Mouse (Mus musculus) forebrain, postnatal 0 days (tissue): ENCODE measurements at regions not wholly inside any gene's neighbourhood (a gene's known extent, or its start where the extent isn't known, plus 50 kb on each side); places are given as distances from the start of the nearest gene placed in this dataset.

Experiments used
- ATAC-seq: fragments of 200-750 bp; cut with Nextera tagmentation; 2 replicates; pipeline ENCODE4 v1.8.0; 2017; ENCODE audit warnings: mild to moderate bottlenecking, moderate library complexity
- DNase-seq: peaks from one replicate; pipeline ENCODE4 v3.0.0-alpha.2; 2015
- H3K27ac ChIP-seq: fragments of 300-500 bp; sonication (generic); 2 replicates; pipeline ENCODE4 v1.5.1; 2014; ENCODE audit warnings: low read depth, mild to moderate bottlenecking, antibody characterized with exemption, low read length, moderate library complexity, mixed read lengths
- H3K27me3 ChIP-seq: fragments of 300-500 bp; sonication (generic); 2 replicates; pipeline ENCODE4 v1.6.1; 2014; ENCODE audit warnings: mild to moderate bottlenecking, low read length, mixed read lengths; ENCODE audit not compliant: insufficient read depth
- H3K36me3 ChIP-seq: fragments of 300-500 bp; sonication (generic); 2 replicates; pipeline ENCODE4 v1.6.1; 2014; ENCODE audit warnings: mild to moderate bottlenecking, moderate library complexity; ENCODE audit not compliant: insufficient read depth
- H3K4me1 ChIP-seq: fragments of 300-500 bp; sonication (generic); 2 replicates; pipeline ENCODE4 v1.6.1; 2014; ENCODE audit warnings: antibody characterized with exemption; ENCODE audit not compliant: insufficient read depth
- H3K4me2 ChIP-seq: fragments of 300-500 bp; sonication (generic); 2 replicates; pipeline ENCODE4 v1.6.1; 2014; ENCODE audit warnings: low read depth, mild to moderate bottlenecking, moderate library complexity
- H3K4me3 ChIP-seq: fragments of 300-500 bp; sonication (generic); 2 replicates; pipeline ENCODE4 v1.5.1; 2014; ENCODE audit warnings: low read depth, low read length, mixed read lengths
- H3K9ac ChIP-seq: fragments of 300-500 bp; sonication (generic); 2 replicates; pipeline ENCODE4 v1.6.1; 2014; ENCODE audit warnings: mild to moderate bottlenecking
- H3K9me3 ChIP-seq: fragments of 300-500 bp; sonication (generic); 2 replicates; pipeline ENCODE4 v1.6.1; 2016; ENCODE audit warnings: low read length
- CTCF ChIP-seq: sonication (generic); IDR thresholded peaks from 2 replicates; pipeline ENCODE4 v1.5.1; 2016; ENCODE audit warnings: antibody characterized with exemption, control low read depth, low read depth
- WGBS: fragments of 180-500 bp; shearing (Covaris S2); extraction: QIAGEN DNeasy Blood & Tissue Kit; methylation state at CpG from one replicate; pipeline ENCODE4 v1.1.7; 2014; 5-methylcytosine and 5-hydroxymethylcytosine counted together

DNA sequence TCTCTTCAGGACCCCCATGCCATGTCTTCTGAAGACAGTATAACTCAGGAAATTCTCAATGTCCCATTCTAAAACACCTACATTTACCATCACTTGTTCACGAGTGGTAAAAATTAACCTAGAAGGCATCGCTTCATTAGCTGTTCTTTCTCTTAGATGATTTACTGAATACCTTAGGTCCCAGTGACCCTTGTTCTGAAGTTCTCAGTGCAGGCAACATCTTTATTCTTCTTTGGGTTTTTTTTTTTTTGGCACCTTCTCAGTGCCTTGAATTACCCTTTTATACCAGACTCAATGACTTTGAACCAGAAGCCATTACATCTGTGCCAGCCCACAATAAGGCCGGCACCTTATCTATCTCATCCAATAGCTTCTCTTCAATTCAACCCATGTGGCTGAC is 167.1 kb upstream of the Usp24 start:
- Histone ChIP-seq H3K9me3 (no peaks in the 10 kb centered on the region), H3K36me3 (no peaks in the 10 kb centered on the region), H3K27ac (no peak overlapping the region), H3K4me1 (no peaks in the 10 kb centered on the region), H3K4me2 (no peak overlapping the region), H3K4me3 (no peak overlapping the region), H3K9ac (no peak overlapping the region), H3K27me3 (no peaks in the 10 kb centered on the region)
- TF ChIP-seq CTCF: no peak
- 92% methylated on average over 3 of the region's 3 CpGs for WGBS
- no peak for DNase-seq
- ATAC-seq: no peak

DNA sequence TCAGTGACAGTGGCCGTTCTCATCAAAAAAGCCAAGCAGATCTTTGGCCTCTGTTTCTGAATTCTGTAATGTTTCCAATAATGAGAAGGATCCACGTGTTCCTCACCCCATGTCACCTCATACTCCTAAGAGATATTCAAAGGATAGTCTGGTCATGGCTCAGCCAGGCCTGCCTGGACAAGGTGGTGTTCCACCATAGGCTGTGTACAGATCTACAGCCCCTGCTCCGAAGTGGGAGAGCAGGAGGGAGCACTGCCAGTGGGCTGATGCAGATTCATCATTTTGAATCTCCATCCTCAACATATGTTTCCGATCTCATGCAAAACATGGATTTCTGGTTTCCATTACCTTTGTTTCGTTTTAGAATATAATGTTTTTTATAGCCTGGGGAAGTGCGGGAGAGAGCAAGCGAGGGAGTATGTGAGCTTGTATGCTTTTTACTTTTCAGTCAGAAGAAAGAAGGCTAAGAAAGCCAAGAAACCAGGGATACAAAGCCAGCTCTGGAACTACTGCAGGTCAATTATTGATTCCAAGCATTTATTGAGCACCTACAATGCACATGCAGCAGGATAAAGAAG is 166.5 kb upstream of the Usp24 start:
- H3K4me3 ChIP-seq: no peak overlapping the region
- TF ChIP-seq CTCF: no peak
- H3K36me3 ChIP-seq: no peaks in the 10 kb centered on the region
- DNase-seq (no peak), ATAC-seq (no peak)
- no peak overlapping the region for H3K9ac ChIP-seq
- H3K9me3 ChIP-seq: no peaks in the 10 kb centered on the region
- H3K27me3 ChIP-seq: no peaks in the 10 kb centered on the region
- no peak overlapping the region for H3K4me2 ChIP-seq
- H3K4me1 ChIP-seq: no peaks in the 10 kb centered on the region
- 87% methylated on average over 7 of the region's 7 CpGs for WGBS
- no peak overlapping the region for H3K27ac ChIP-seq

DNA sequence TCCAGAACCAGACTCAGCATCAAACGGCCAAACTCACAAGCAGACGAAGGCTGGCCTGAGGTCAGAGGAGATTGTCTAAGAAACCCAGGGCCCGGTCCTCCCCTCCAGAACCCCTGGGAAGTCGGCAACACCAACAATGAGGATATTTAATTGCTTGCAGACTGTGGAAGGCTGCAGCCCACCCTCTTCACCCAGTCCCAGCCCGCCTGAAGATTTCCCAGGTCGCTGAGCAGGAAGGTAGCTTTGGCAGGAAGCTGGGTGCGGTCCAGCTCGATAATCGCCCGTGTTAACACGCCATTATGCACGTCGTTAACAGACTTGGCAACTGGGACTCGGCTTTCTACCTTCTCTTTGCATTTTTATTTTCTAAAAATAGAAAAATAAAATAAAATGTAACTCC is 165.2 kb upstream of the Usp24 start:
- Histone ChIP-seq H3K27me3 (no peaks in the 10 kb centered on the region), H3K9ac (no peak overlapping the region), H3K4me3 (no peak overlapping the region), H3K27ac (no peak overlapping the region), H3K4me1 (no peaks in the 10 kb centered on the region), H3K36me3 (no peaks in the 10 kb centered on the region), H3K9me3 (no peaks in the 10 kb centered on the region), H3K4me2 (no peak overlapping the region)
- DNase-seq (no peak), ATAC-seq (no peak)
- 35% methylated on average over 14 of the region's 14 CpGs for WGBS
- TF ChIP-seq CTCF: no peak

DNA sequence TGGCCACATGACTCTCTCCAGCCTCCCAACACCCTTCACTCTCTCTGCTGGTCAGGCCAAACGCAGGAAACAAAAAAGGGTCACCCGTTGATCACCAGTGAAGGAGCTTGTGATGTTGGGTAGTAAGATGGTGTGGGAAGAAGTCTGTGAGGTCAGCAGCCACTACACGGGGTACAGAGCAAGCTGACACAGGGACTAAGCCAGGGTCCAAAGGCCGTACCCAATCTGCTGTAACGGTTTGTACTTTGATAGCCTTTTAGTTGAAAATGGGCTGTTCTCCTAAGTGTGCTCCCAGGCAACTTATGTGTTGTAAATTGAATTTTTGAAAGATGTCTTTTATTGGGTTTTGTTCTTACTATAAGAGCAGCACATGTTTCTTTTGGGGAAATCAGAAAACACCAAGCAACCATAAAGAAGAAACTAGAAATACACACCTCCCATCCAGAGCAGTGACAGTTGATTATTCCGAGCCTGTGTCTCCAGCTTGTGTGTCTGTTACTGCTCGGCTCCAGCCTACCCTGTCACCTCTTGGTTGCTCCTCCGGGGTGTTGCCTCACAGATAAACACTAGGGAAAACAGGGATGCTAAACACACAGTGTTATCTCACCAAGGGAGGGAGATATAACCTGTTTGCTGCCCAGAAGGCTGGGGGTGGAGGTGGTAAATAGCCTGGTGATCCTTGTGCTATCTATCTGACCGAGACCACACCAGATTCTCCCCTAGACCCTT is 158.4 kb upstream of the Usp24 start:
- WGBS: 89% methylated on average over 9 of the region's 9 CpGs
- Histone ChIP-seq H3K4me3 (no peak overlapping the region), H3K36me3 (no peaks in the 10 kb centered on the region), H3K9ac (no peak overlapping the region), H3K4me1 (no peaks in the 10 kb centered on the region), H3K9me3 (no peaks in the 10 kb centered on the region), H3K27ac (no peak overlapping the region), H3K27me3 (no peaks in the 10 kb centered on the region), H3K4me2 (no peak overlapping the region)
- no peak for TF ChIP-seq CTCF
- DNase-seq (no peak), ATAC-seq (no peak)

DNA sequence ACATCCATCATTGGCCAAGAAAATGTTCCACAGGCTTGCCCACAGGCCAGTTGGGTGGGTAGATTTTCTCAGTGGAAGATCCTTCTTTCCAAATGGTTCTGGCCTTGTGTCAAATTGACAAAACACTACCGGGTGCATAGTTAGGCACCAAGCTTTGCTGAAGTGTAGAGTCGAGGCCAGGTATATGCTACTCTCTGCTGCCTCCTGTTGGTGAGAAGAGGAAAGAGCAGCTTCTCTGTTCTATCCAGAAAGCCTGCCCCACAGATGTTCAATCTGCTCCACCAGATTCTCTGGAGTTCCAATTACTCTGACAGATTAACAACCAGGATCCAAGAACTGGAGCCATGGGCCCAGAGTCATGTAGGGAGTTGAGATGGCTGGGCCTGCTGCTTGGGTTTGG is 154.4 kb upstream of the Usp24 start:
- Histone ChIP-seq H3K27me3 (no peaks in the 10 kb centered on the region), H3K4me3 (no peak overlapping the region), H3K9me3 (no peaks in the 10 kb centered on the region), H3K4me1 (no peaks in the 10 kb centered on the region), H3K36me3 (no peaks in the 10 kb centered on the region), H3K4me2 (no peak overlapping the region), H3K27ac (no peak overlapping the region), H3K9ac (no peak overlapping the region)
- 44% methylated on average over 2 of the region's 2 CpGs for WGBS
- no peak for DNase-seq
- TF ChIP-seq CTCF: no peak
- no peak for ATAC-seq

DNA sequence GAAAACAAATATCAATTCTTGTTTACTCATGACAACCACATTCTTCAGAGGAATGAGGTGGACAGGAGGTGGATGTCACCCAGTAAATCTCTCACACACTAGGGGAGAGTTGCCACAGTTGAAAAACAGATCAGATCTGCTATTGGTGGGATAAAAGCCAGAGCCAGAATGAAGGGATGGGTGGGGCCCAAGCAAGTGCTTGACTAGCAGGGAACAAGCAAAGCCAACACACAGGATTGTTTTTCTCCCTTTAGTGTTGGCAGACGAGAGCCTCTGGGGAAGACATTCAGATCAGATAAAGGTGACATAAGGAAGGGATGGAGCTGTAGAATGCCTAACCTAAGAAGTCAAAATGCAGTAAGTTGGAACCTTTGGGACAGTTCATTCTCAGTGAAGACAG is 153.5 kb upstream of the Usp24 start:
- no peaks in the 10 kb centered on the region for H3K4me1 ChIP-seq
- no peak overlapping the region for H3K9ac ChIP-seq
- no peak for ATAC-seq

DNA sequence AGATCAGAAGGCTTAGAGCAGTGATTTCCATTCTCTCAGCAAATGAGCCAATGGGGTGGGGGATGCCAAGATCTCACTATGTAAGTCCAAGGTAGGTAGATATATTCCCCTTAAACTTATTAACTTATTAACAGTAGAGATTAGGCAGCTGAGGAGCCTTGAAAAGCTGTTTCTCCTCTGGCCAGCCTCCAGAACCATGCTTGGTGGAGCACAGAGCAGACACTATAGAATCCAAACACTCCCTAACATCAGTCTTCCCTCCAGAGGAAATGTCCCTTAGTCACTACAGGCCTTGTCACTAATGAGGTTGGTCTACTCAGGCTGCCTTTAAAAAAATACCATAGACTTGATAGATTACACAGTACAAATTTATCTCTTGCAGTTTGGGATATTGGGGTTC is 152.8 kb upstream of the Usp24 start:
- no peaks in the 10 kb centered on the region for H3K4me1 ChIP-seq
- no peak overlapping the region for H3K9ac ChIP-seq
- no peaks in the 10 kb centered on the region for H3K9me3 ChIP-seq
- no peak overlapping the region for H3K27ac ChIP-seq
- no peak for ATAC-seq
- H3K4me3 ChIP-seq: no peak overlapping the region
- H3K36me3 ChIP-seq: no peaks in the 10 kb centered on the region
- no peak for DNase-seq
- H3K27me3 ChIP-seq: no peaks in the 10 kb centered on the region
- no peak overlapping the region for H3K4me2 ChIP-seq
- TF ChIP-seq CTCF: no peak

More for the DNA sequence above, 153.5 kb upstream of the Usp24 start:
- H3K27ac ChIP-seq: no peak overlapping the region
- no peak overlapping the region for H3K4me3 ChIP-seq
- H3K4me2 ChIP-seq: no peak overlapping the region
- H3K27me3 ChIP-seq: no peaks in the 10 kb centered on the region
- H3K9me3 ChIP-seq: no peaks in the 10 kb centered on the region
- WGBS: 65% methylated on average over 1 of the region's 1 CpGs
- no peak for DNase-seq
- TF ChIP-seq CTCF: no peak
- H3K36me3 ChIP-seq: no peaks in the 10 kb centered on the region
